Mouse (Mus musculus) lung, postnatal 0 days (tissue): ENCODE data around the gene Gpc1.

Experiments
- CTCF ChIP-seq: IDR thresholded peaks from 2 replicates; pipeline ENCODE4 v1.5.1; 2016; ENCODE audit warnings: antibody characterized with exemption, mild to moderate bottlenecking
- EP300 ChIP-seq: IDR thresholded peaks from 2 replicates; pipeline ENCODE4 v1.6.1; 2016; ENCODE audit warnings: antibody characterized with exemption, mild to moderate bottlenecking, control low read depth

DNA sequence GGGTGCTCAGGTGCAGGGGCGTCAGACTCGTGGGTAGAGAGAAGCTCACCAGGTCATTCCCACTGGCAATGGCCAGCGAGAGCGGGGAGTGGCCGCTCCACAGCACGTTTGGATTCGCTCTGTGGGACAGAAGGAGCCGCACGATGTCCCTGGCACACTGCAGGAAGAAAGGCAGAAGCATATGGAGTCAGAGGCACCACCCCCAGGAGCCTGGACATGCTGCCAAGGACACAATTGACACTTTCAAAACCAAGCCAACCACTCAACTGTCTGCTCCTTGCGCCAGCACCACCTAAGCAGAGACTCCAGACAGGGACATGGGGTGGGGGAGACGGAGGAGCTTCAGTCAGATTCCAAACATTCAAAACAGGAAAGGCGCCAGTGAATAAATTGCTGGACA lies 47.8 kb downstream of the Gpc1 start:
- no peak for TF ChIP-seq CTCF
- TF ChIP-seq EP300 = no peak
